Mouse (Mus musculus) forebrain, embryonic 14.5 days (tissue): ENCODE data around the gene Scaf8. TPM values are rescaled to one million over a fixed set of nuclear protein-coding genes. Genes with fewer than 3 reads are reported as not detected.
A peak's percentile ranks its signal among the peaks of the same experiment; 100 is the strongest.

Experiments
- ATAC-seq: fragments of 200-750 bp; cut with Nextera tagmentation; 2 replicates; pipeline ENCODE4 v1.8.0; 2017; ENCODE audit warnings: mild to moderate bottlenecking, moderate library complexity
- DNase-seq: peaks from one replicate; pipeline ENCODE4 v3.0.0-alpha.2; 2015; ENCODE audit warnings: low spot score
- H3K27ac ChIP-seq: fragments of 300-500 bp; sonication (generic); 2 replicates; pipeline ENCODE4 v1.5.1; 2014; ENCODE audit warnings: low read depth, mild to moderate bottlenecking, control low read depth, low read length, moderate library complexity
- H3K27me3 ChIP-seq: fragments of 300-500 bp; sonication (generic); replicated peaks from 2 replicates; pipeline ENCODE4 v1.6.1; 2014; ENCODE audit warnings: low read length, control low read depth, mixed read lengths; ENCODE audit not compliant: control insufficient read depth, insufficient read depth
- H3K36me3 ChIP-seq: fragments of 300-500 bp; sonication (generic); 2 replicates; pipeline ENCODE4 v1.6.1; 2014; ENCODE audit warnings: low read length, control low read depth; ENCODE audit not compliant: control insufficient read depth, insufficient read depth
- H3K4me1 ChIP-seq: fragments of 300-500 bp; sonication (generic); 2 replicates; pipeline ENCODE4 v1.6.1; 2014; ENCODE audit warnings: antibody characterized with exemption, low read length, control low read depth; ENCODE audit not compliant: control insufficient read depth, insufficient read depth
- H3K4me2 ChIP-seq: fragments of 300-500 bp; sonication (generic); 2 replicates; pipeline ENCODE4 v1.6.1; 2014; ENCODE audit warnings: mild to moderate bottlenecking, control low read depth, low read length
- H3K4me3 ChIP-seq: fragments of 300-500 bp; sonication (generic); 2 replicates; pipeline ENCODE4 v1.5.1; 2014; ENCODE audit warnings: low read depth, low read length, control low read depth
- H3K9ac ChIP-seq: fragments of 300-500 bp; sonication (generic); 2 replicates; pipeline ENCODE4 v1.6.1; 2014; ENCODE audit warnings: mild to moderate bottlenecking, low read length, control low read depth, moderate library complexity
- H3K9me3 ChIP-seq: fragments of 300-500 bp; sonication (generic); replicated peaks from 2 replicates; pipeline ENCODE4 v1.6.1; 2016; ENCODE audit warnings: low read length, control low read depth, mixed read lengths; ENCODE audit not compliant: control insufficient read depth
- WGBS: fragments of 180-500 bp; shearing (Covaris S2); extraction: QIAGEN DNeasy Blood & Tissue Kit; methylation state at CpG from one replicate; pipeline ENCODE4 v1.1.7; 2014; 5-methylcytosine and 5-hydroxymethylcytosine counted together
- polyA plus RNA-seq: library from polyadenylated mRNA; unstranded; fragments of >200 nt; fragmentation: Nextera tagmentation; extraction: Ambion mirVana; gene quantifications from 2 replicates; pipeline ENCODE4 v1.2.1, GENCODE M21; 2014

Gene Scaf8
- polyA plus RNA-seq, 1 experiment from 2014 or later: 15.9 TPM

GRCm38 (mm10) chr17:3208471-3208870 is 93.7 kb downstream of the Scaf8 start:
- DNase-seq (no peak), ATAC-seq (no peak)
- Histone ChIP-seq H3K36me3 (peaks cover 22% of the 10 kb centered on the region), H3K4me3 (no peak overlapping the region), H3K4me1 (no peaks in the 10 kb centered on the region), H3K4me2 (no peak overlapping the region), H3K9me3 (no peaks in the 10 kb centered on the region), H3K27ac (no peak overlapping the region), H3K9ac (no peak overlapping the region), H3K27me3 (no peaks in the 10 kb centered on the region)
- WGBS: 78% methylated on average over 1 of the region's 1 CpGs

GRCm38 (mm10) chr17:3209581-3209980 is 94.8 kb downstream of the Scaf8 start:
- H3K4me3 ChIP-seq: no peak overlapping the region
- no peaks in the 10 kb centered on the region for H3K27me3 ChIP-seq
- no peak overlapping the region for H3K27ac ChIP-seq
- peaks cover 23% of the 10 kb centered on the region for H3K36me3 ChIP-seq
- WGBS: 92% methylated on average over 4 of the region's 4 CpGs
- H3K9me3 ChIP-seq: no peaks in the 10 kb centered on the region
- no peaks in the 10 kb centered on the region for H3K4me1 ChIP-seq
- no peak overlapping the region for H3K4me2 ChIP-seq
- no peak for ATAC-seq
- DNase-seq: no peak
- H3K9ac ChIP-seq: no peak overlapping the region

DNA sequence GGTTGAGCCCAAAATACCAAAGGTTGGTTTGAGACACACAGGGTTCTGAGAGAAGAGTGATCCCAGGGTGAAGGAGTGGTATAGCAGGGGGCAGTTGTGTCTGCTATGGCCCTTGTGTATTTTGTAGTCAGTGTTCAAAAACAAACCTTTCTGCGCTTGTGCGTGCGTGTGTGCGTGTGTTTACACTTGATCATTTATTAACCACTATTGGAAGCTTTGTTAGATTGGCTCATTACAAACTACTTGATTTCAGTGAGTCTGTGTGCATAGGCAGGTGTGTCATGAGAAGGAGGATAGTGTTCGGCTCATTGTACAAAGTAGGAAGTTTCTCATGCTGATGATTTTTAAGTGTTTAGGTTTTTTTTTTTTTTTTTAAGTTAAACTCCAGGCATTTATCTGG is 95.4 kb downstream of the Scaf8 start:
- ATAC-seq: no peak
- WGBS: 95% methylated on average over 5 of the region's 5 CpGs

DNA sequence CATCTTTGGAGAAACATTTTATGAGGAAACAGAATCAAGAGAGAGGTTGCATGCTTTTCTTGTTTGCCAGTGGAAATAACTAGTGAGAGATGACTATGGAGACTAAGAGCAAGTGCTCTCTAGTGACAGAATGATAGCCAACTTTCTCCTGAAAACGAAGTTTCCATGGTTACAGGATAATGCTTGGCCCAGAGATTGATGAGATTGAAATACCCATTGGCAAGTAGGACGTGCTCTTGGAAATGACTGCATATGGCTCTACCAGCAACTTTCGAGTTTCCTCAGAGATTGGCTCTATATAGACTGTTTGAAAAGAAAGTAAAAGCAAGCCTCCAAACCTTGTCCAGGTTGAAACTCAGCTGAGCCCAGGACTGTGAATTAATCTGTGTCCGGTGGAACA is 97.3 kb downstream of the Scaf8 start:
- peaks cover 33% of the 10 kb centered on the region for H3K36me3 ChIP-seq
- 85% methylated on average over 4 of the region's 4 CpGs for WGBS
- no peaks in the 10 kb centered on the region for H3K27me3 ChIP-seq
- ATAC-seq: no peak
- H3K4me1 ChIP-seq: no peaks in the 10 kb centered on the region
- no peak overlapping the region for H3K4me3 ChIP-seq
- no peak overlapping the region for H3K27ac ChIP-seq
- no peaks in the 10 kb centered on the region for H3K9me3 ChIP-seq
- no peak overlapping the region for H3K4me2 ChIP-seq
- H3K9ac ChIP-seq: no peak overlapping the region
- peak; percentile 22 for DNase-seq

More for the DNA sequence above, 95.4 kb downstream of the Scaf8 start:
- no peak overlapping the region for H3K9ac ChIP-seq
- H3K4me3 ChIP-seq: no peak overlapping the region
- H3K27me3 ChIP-seq: no peaks in the 10 kb centered on the region
- no peak overlapping the region for H3K27ac ChIP-seq
- no peaks in the 10 kb centered on the region for H3K9me3 ChIP-seq
- no peak overlapping the region for H3K4me2 ChIP-seq
- H3K36me3 ChIP-seq: peaks cover 24% of the 10 kb centered on the region
- DNase-seq: no peak
- H3K4me1 ChIP-seq: no peaks in the 10 kb centered on the region

DNA sequence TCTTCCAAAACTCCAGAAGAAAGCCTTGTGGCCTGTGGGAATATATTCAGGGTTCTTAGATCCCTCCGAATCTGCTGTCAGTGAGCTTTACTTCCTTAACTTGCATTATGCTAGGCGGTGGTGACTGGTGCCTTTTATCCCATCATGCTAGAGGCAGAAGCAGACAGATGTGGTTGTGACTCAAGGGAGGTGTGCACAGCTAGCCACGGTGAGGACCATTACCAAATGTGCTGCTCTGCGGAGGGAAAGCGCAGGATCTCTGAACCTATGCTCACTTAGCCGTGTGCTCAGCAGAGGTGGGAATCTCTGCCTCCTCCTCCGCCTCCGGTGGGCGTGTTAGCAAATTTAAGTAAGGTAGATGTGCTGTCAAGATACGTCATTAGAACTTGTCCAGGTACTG is 98.1 kb downstream of the Scaf8 start:
- Histone ChIP-seq H3K4me1 (no peaks in the 10 kb centered on the region), H3K36me3 (peaks cover 34% of the 10 kb centered on the region), H3K9me3 (no peaks in the 10 kb centered on the region), H3K4me2 (no peak overlapping the region), H3K27me3 (no peaks in the 10 kb centered on the region), H3K27ac (no peak overlapping the region), H3K9ac (no peak overlapping the region), H3K4me3 (no peak overlapping the region)
- WGBS: 92% methylated on average over 10 of the region's 10 CpGs
- ATAC-seq: no peak
- DNase-seq: no peak

DNA sequence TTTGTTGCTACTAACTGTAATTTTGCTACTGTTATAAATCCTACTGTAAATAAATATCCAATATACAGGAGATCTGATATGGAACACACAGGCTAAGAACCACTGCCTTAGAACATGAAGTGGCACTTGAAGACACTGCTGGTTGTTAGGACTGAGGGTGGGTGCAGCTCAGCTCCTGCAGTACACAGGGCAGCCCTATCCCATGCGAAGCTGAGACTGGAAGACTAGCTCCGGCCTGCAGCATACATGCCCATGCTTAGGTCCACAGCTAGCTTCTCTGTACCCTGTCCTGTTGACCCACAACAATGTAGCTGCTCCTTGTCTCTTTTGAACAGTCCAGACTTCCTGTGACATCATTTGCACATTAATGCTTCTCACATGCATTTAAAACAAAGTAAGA is 100.1 kb downstream of the Scaf8 start:
- ATAC-seq: no peak

DNA sequence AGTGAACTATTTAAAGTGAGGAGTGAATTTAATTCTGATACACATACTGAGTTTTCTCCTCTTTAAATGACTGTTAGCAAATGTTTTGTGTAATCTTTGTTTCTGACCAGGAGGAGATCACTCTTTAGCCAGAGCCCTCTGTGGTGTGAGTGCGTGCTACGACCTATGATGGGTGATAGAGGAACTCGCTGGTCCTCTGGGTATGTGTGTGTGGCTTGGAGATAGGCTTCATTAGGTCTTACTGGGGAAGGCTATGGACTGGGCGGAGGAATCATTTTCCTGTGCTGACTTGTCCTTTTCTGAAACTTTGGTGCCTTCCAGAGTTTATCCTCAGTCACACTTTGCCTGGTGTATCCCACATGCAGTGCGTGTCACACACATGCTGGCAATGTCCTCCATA is 102.3 kb downstream of the Scaf8 start:
- Histone ChIP-seq H3K27me3 (no peaks in the 10 kb centered on the region), H3K27ac (no peak overlapping the region), H3K4me2 (no peak overlapping the region), H3K9ac (no peak overlapping the region), H3K9me3 (no peaks in the 10 kb centered on the region), H3K4me1 (no peaks in the 10 kb centered on the region), H3K4me3 (no peak overlapping the region), H3K36me3 (peaks cover 38% of the 10 kb centered on the region)
- ATAC-seq: no peak
- 94% methylated on average over 5 of the region's 5 CpGs for WGBS
- no peak for DNase-seq

More for the DNA sequence above, 100.1 kb downstream of the Scaf8 start:
- no peak overlapping the region for H3K4me3 ChIP-seq
- DNase-seq: no peak
- no peaks in the 10 kb centered on the region for H3K9me3 ChIP-seq
- peaks cover 38% of the 10 kb centered on the region for H3K36me3 ChIP-seq
- H3K4me1 ChIP-seq: no peaks in the 10 kb centered on the region
- H3K27me3 ChIP-seq: no peaks in the 10 kb centered on the region
- 96% methylated on average over 2 of the region's 2 CpGs for WGBS
- H3K9ac ChIP-seq: no peak overlapping the region
- no peak overlapping the region for H3K4me2 ChIP-seq
- no peak overlapping the region for H3K27ac ChIP-seq

- H3K36me3 ChIP-seq: peaks cover 33% of the 10 kb centered on the region; the same call in 1 of the 2 replicates
- no peak overlapping the region for H3K9ac ChIP-seq
- H3K9me3 ChIP-seq: no peaks in the 10 kb centered on the region
- WGBS: 95% methylated on average over 7 of the region's 7 CpGs
- no peak overlapping the region for H3K27ac ChIP-seq
- H3K27me3 ChIP-seq: no peaks in the 10 kb centered on the region
- ATAC-seq (no peak), DNase-seq (no peak)
- no peaks in the 10 kb centered on the region for H3K4me1 ChIP-seq
- H3K4me2 ChIP-seq: no peak overlapping the region
- no peak overlapping the region for H3K4me3 ChIP-seq
Observed at GRCm38 (mm10) chr17:3218364-3218763, 103.6 kb downstream of the Scaf8 start.

DNA sequence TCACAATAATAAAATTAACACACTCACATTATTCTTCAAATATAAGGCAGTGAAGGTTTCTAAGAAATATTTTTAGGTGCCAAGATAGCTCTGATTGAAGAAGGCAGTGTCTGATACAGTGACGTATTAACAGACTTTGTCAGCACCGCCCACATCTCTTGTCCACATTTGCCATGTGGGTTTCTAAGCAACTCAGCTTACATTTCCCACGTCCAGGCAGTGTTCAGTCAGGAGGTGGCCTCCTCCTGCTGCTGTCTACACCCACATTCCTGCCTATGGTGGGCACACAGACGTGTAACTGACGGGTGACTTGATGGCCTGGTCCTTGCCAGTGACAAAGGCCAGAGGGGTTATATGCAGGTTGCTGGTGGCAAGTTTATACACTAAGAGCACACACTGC is 104.1 kb downstream of the Scaf8 start:
- Histone ChIP-seq H3K9me3 (no peaks in the 10 kb centered on the region), H3K4me3 (no peak overlapping the region), H3K4me1 (no peaks in the 10 kb centered on the region), H3K9ac (no peak overlapping the region), H3K27me3 (no peaks in the 10 kb centered on the region), H3K27ac (no peak overlapping the region), H3K4me2 (no peak overlapping the region), H3K36me3 (peaks cover 29% of the 10 kb centered on the region; the same call in 1 of the 2 replicates)
- 64% methylated on average over 5 of the region's 5 CpGs for WGBS
- ATAC-seq (no peak), DNase-seq (no peak)
